Mouse (Mus musculus) liver, embryonic 14.5 days (tissue): ENCODE results near the gene Dapl1. TPM values are rescaled to one million over a fixed set of nuclear protein-coding genes. Genes with fewer than 3 reads are reported as not detected.

Experiments used
- ATAC-seq: fragments of 200-750 bp; cut with Nextera tagmentation; 2 replicates; pipeline ENCODE4 v1.8.0; 2017; ENCODE audit warnings: moderate number of reproducible peaks, mild to moderate bottlenecking, moderate library complexity; ENCODE audit not compliant: insufficient read depth
- DNase-seq, 3 experiments: peaks; one replicate each; pipeline ENCODE4 v3.0.0-alpha.2; 2012 to 2013; ENCODE audit warnings: low read depth in 3 of 3, low spot score in 3 of 3
- H3K27ac ChIP-seq: fragments of 300-500 bp; sonication (generic); 2 replicates; pipeline ENCODE4 v1.5.1; 2014; ENCODE audit warnings: moderate library complexity, mild to moderate bottlenecking, control low read depth, inconsistent platforms
- H3K27me3 ChIP-seq: fragments of 300-500 bp; sonication (generic); 2 replicates; pipeline ENCODE4 v1.6.1; 2014; ENCODE audit warnings: mild to moderate bottlenecking, low read length, moderate library complexity; ENCODE audit not compliant: control insufficient read depth, insufficient read depth
- H3K36me3 ChIP-seq: fragments of 300-500 bp; sonication (generic); replicated peaks from 2 replicates; pipeline ENCODE4 v1.6.1; 2014; ENCODE audit warnings: low read depth; ENCODE audit not compliant: control insufficient read depth, insufficient read depth
- H3K4me1 ChIP-seq, 2 experiments: fragments of 200-500 bp in 1 of 2; fragments of 300-500 bp in 1 of 2; sonication (generic) in 1 of 2; replicated peaks; 2 replicates each; pipeline ENCODE4 v1.6.1; 2012 to 2014; ENCODE audit warnings: antibody characterized with exemption in 1 of 2, inconsistent platforms in 1 of 2, low read length in 1 of 2; ENCODE audit not compliant: control insufficient read depth in 2 of 2, insufficient read depth in 2 of 2
- H3K4me2 ChIP-seq: fragments of 300-500 bp; sonication (generic); 2 replicates; pipeline ENCODE4 v1.6.1; 2014; ENCODE audit warnings: low read depth, mild to moderate bottlenecking, control low read depth, moderate library complexity
- H3K4me3 ChIP-seq, 2 experiments: fragments of 200-500 bp in 1 of 2; fragments of 300-500 bp in 1 of 2; sonication (generic) in 1 of 2; 2 replicates each; pipeline ENCODE4 v1.5.1; 2012 to 2014; ENCODE audit warnings: low read depth in 2 of 2, low read length in 2 of 2, mild to moderate bottlenecking in 2 of 2, control low read depth in 1 of 2, inconsistent platforms in 1 of 2, moderate library complexity in 1 of 2; ENCODE audit not compliant: insufficient read depth in 1 of 2
- H3K9ac ChIP-seq: fragments of 300-500 bp; sonication (generic); replicated peaks from 2 replicates; pipeline ENCODE4 v1.6.1; 2014; ENCODE audit warnings: mild to moderate bottlenecking, control low read depth, moderate library complexity
- H3K9me3 ChIP-seq: fragments of 300-500 bp; sonication (generic); 2 replicates; pipeline ENCODE4 v1.6.1; 2016; ENCODE audit warnings: low read length, mixed read lengths; ENCODE audit not compliant: control insufficient read depth
- CTCF ChIP-seq: IDR thresholded peaks from 2 replicates; pipeline ENCODE4 v1.5.1; 2016; ENCODE audit warnings: antibody characterized with exemption, low read depth, control low read depth
- EP300 ChIP-seq: IDR thresholded peaks from 2 replicates; pipeline ENCODE4 v1.6.1; 2016; ENCODE audit warnings: antibody characterized with exemption, low read depth
- WGBS: fragments of 180-500 bp; shearing (Covaris S2); extraction: QIAGEN DNeasy Blood & Tissue Kit; methylation state at CpG from one replicate; pipeline ENCODE4 v1.1.7; 2014; ENCODE audit not compliant: insufficient replicate concordance; 5-methylcytosine and 5-hydroxymethylcytosine counted together
- polyA plus RNA-seq, 2 experiments: library from polyadenylated mRNA; depleted of rRNA in 1 of 2; stranded (reverse) in 1 of 2; unstranded in 1 of 2; fragments of >200 nt; fragmentation: Nextera tagmentation in 1 of 2; extraction: Ambion mirVana in 1 of 2; gene quantifications; 2 replicates each; pipeline versions ENCODE4 v1.2.1 to v1.2.3; 2012 to 2014

Dapl1 gene
- polyA plus RNA-seq, 2 experiments = not detected

GRCm38 (mm10) chr2:59448921-59449320, 35.5 kb upstream of the Dapl1 start:
- Histone ChIP-seq H3K4me1 (no peaks in the 10 kb centered on the region), H3K9me3 (no peaks in the 10 kb centered on the region), H3K9ac (no peak overlapping the region), H3K4me2 (no peak overlapping the region), H3K4me3 (no peak overlapping the region), H3K27me3 (no peaks in the 10 kb centered on the region), H3K36me3 (no peaks in the 10 kb centered on the region), H3K27ac (no peak overlapping the region)
- WGBS = 32% methylated on average over 4 of the region's 4 CpGs
- DNase-seq = no peak
- no peak for ATAC-seq
- no peak for TF ChIP-seq EP300
- TF ChIP-seq CTCF = no peak

GRCm38 (mm10) chr2:59451675-59452074, 32.8 kb upstream of the Dapl1 start:
- no peak for TF ChIP-seq EP300
- no peak for TF ChIP-seq CTCF
- Histone ChIP-seq H3K4me3 (no peak overlapping the region), H3K9ac (no peak overlapping the region), H3K36me3 (no peaks in the 10 kb centered on the region), H3K27ac (no peak overlapping the region), H3K4me2 (no peak overlapping the region), H3K27me3 (no peaks in the 10 kb centered on the region), H3K9me3 (no peaks in the 10 kb centered on the region), H3K4me1 (no peaks in the 10 kb centered on the region)
- no peak for ATAC-seq
- WGBS = 58% methylated on average over 2 of the region's 2 CpGs
- no peak for DNase-seq

- H3K27me3 ChIP-seq = no peaks in the 10 kb centered on the region
- no peak overlapping the region for H3K27ac ChIP-seq
- no peak overlapping the region for H3K4me2 ChIP-seq
- H3K4me3 ChIP-seq = no peak overlapping the region
- DNase-seq = no peak
- no peak overlapping the region for H3K9ac ChIP-seq
- H3K4me1 ChIP-seq = no peaks in the 10 kb centered on the region
- WGBS = 46% methylated on average over 3 of the region's 3 CpGs
- no peak for ATAC-seq
- no peaks in the 10 kb centered on the region for H3K36me3 ChIP-seq
- TF ChIP-seq CTCF = no peak
- no peak for TF ChIP-seq EP300
- H3K9me3 ChIP-seq = no peaks in the 10 kb centered on the region; the same call in 1 of the 2 replicates
Observed at GRCm38 (mm10) chr2:59452102-59452501, 32.4 kb upstream of the Dapl1 start.

- Histone ChIP-seq H3K27me3 (no peaks in the 10 kb centered on the region), H3K4me3 (no peak overlapping the region), H3K4me1 (no peaks in the 10 kb centered on the region), H3K27ac (no peak overlapping the region), H3K4me2 (no peak overlapping the region), H3K36me3 (no peaks in the 10 kb centered on the region), H3K9me3 (no peaks in the 10 kb centered on the region; the same call in 1 of the 2 replicates), H3K9ac (no peak overlapping the region)
- DNase-seq (no peak), ATAC-seq (no peak)
- TF ChIP-seq CTCF = no peak
- TF ChIP-seq EP300 = no peak
- 37% methylated on average over 6 of the region's 6 CpGs for WGBS
Observed at GRCm38 (mm10) chr2:59462086-59462485, 22.4 kb upstream of the Dapl1 start.

- DNase-seq (no peak), ATAC-seq (no peak)
- no peaks in the 10 kb centered on the region for H3K27me3 ChIP-seq
- no peak overlapping the region for H3K9ac ChIP-seq
- H3K9me3 ChIP-seq = no peaks in the 10 kb centered on the region
- H3K36me3 ChIP-seq = no peaks in the 10 kb centered on the region
- no peak overlapping the region for H3K4me2 ChIP-seq
- no peaks in the 10 kb centered on the region for H3K4me1 ChIP-seq
- no peak overlapping the region for H3K4me3 ChIP-seq
- no peak for TF ChIP-seq EP300
- TF ChIP-seq CTCF = no peak
- 62% methylated on average over 12 of the region's 12 CpGs for WGBS
- no peak overlapping the region for H3K27ac ChIP-seq
Observed at GRCm38 (mm10) chr2:59463428-59464182, 20.8 kb upstream of the Dapl1 start.
